Mouse (Mus musculus): ENCODE results near the gene Ptpn6. TPM values are rescaled to one million over a fixed set of nuclear protein-coding genes. Genes with fewer than 3 reads are reported as not detected.
A peak's percentile ranks its signal among the peaks of the same experiment; 100 is the strongest.

Gene Ptpn6
- polyA plus RNA-seq, 1 experiment = 0.20 TPM

- TF ChIP-seq TAL1 (IDR thresholded peaks at IDR 0.05; ENCODE audit: low read length) (no peak), GATA1 (IDR thresholded peaks at IDR 0.05; ENCODE audit: low read length) (no peak)
- Histone ChIP-seq H3K9me3 (ENCODE audit: control insufficient read depth, low read length) (no peaks in the 10 kb centered on the region), H3K27me3 (ENCODE audit: control insufficient read depth) (no peaks in the 10 kb centered on the region), H3K36me3 (ENCODE audit: control insufficient read depth) (peaks cover 73% of the 10 kb centered on the region), H3K4me3 (replicated peaks) (peak within 1 kb of the TSS; percentile 79), H3K4me1 (ENCODE audit: control insufficient read depth) (peaks cover 62% of the 10 kb centered on the region)
Observed at GRCm38 (mm10) chr6:124711824-124712782, 26.4 kb downstream of the Ptpn6 start, which contains the start of the genes Emg1 and Phb2. Gene Emg1 (minus strand): TSS chr6:124712178. Gene Phb2 (plus strand): TSS chr6:124712336.

GRCm38 (mm10) chr6:124708289-124708889 lies 30.1 kb downstream of the Ptpn6 start:
- peaks cover 73% of the 10 kb centered on the region for H3K36me3 ChIP-seq (ENCODE audit: control insufficient read depth)
- H3K4me3 ChIP-seq (replicated peaks) = no peak overlapping the region
- H3K4me1 ChIP-seq (ENCODE audit: control insufficient read depth) = peaks cover 45% of the 10 kb centered on the region
- H3K27me3 ChIP-seq (ENCODE audit: control insufficient read depth) = no peaks in the 10 kb centered on the region
- TF ChIP-seq TAL1 (IDR thresholded peaks at IDR 0.05; ENCODE audit: low read length) (no peak), GATA1 (IDR thresholded peaks at IDR 0.05; ENCODE audit: low read length) (no peak)
- no peaks in the 10 kb centered on the region for H3K9me3 ChIP-seq (ENCODE audit: control insufficient read depth, low read length)

DNA sequence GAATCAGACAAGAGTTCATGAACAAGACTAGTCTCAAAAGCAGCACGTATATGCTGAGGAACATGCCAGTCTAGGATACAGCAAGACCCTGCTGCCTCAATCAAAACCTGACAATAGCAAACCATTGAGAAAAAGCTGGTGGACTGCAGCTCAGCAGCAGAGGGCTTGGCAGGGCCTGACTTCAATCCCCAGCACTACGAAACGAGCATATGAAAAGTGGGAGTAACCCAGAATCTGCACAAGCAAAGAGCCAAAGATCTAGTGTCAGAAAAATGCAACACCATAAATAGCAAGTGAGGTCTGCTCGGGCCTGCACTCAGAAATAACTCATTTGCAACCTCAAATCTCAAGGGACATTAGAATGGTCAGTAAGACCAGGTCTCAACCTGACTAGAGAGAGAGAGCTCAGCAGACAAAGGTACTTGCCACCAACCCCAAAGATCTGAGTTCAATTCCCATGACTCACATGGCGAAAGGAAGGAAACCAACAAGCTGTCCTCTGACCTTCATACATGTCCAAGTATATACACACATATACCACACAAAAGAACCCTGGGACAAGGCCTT lies 32.4 kb downstream of the Ptpn6 start:
- peaks cover 30% of the 10 kb centered on the region for H3K4me1 ChIP-seq (ENCODE audit: control insufficient read depth)
- TF ChIP-seq GATA1 (IDR thresholded peaks at IDR 0.05; ENCODE audit: low read length) = no peak
- no peak for TF ChIP-seq TAL1 (IDR thresholded peaks at IDR 0.05; ENCODE audit: low read length)

DNA sequence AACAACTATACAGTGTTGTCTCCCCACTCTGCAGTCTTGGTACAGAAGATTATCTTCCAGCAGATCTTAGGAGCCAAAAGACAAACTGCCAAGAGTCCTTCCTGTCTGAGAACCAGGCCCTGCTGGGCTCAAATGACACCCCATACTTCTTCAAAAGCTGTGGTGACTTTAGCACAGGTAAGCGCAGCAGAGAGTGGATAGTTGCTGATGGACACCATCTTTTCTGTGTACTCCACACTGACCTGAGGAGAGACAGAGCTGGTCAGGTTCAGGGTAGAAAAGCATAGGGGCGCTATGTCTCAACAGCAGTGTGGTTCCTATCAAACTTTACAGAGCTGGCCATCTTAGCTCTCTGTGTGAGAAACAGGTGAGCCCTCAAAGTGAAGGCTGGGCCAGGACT lies 34.1 kb downstream of the Ptpn6 start:
- H3K4me1 ChIP-seq (ENCODE audit: control insufficient read depth) = peaks cover 14% of the 10 kb centered on the region

More for the DNA sequence above, 32.4 kb downstream of the Ptpn6 start:
- Histone ChIP-seq H3K36me3 (ENCODE audit: control insufficient read depth) (peaks cover 94% of the 10 kb centered on the region), H3K9me3 (ENCODE audit: control insufficient read depth, low read length) (no peaks in the 10 kb centered on the region), H3K27me3 (ENCODE audit: control insufficient read depth) (no peaks in the 10 kb centered on the region), H3K4me3 (replicated peaks) (no peak overlapping the region)

GRCm38 (mm10) chr6:124703789-124704188 lies 34.7 kb downstream of the Ptpn6 start:
- TF ChIP-seq GATA1 (IDR thresholded peaks at IDR 0.05; ENCODE audit: low read length) = no peak
- no peak for TF ChIP-seq TAL1 (IDR thresholded peaks at IDR 0.05; ENCODE audit: low read length)
- H3K4me1 ChIP-seq (ENCODE audit: control insufficient read depth) = peaks cover 8% of the 10 kb centered on the region
- no peaks in the 10 kb centered on the region for H3K27me3 ChIP-seq (ENCODE audit: control insufficient read depth)
- peaks cover 100% of the 10 kb centered on the region for H3K36me3 ChIP-seq (ENCODE audit: control insufficient read depth)
- H3K4me3 ChIP-seq (replicated peaks) = no peak overlapping the region
- H3K9me3 ChIP-seq (ENCODE audit: control insufficient read depth, low read length) = no peaks in the 10 kb centered on the region

More for the DNA sequence above, 34.1 kb downstream of the Ptpn6 start:
- Histone ChIP-seq H3K36me3 (ENCODE audit: control insufficient read depth) (peaks cover 100% of the 10 kb centered on the region), H3K9me3 (ENCODE audit: control insufficient read depth, low read length) (no peaks in the 10 kb centered on the region), H3K27me3 (ENCODE audit: control insufficient read depth) (no peaks in the 10 kb centered on the region), H3K4me3 (replicated peaks) (no peak overlapping the region)
- TF ChIP-seq TAL1 (IDR thresholded peaks at IDR 0.05; ENCODE audit: low read length) = no peak
- no peak for TF ChIP-seq GATA1 (IDR thresholded peaks at IDR 0.05; ENCODE audit: low read length)

GRCm38 (mm10) chr6:124702784-124703103 lies 35.8 kb downstream of the Ptpn6 start:
- H3K36me3 ChIP-seq (ENCODE audit: control insufficient read depth) = peaks cover 100% of the 10 kb centered on the region
- no peaks in the 10 kb centered on the region for H3K27me3 ChIP-seq (ENCODE audit: control insufficient read depth)
- H3K4me3 ChIP-seq (replicated peaks) = no peak overlapping the region
- H3K9me3 ChIP-seq (ENCODE audit: control insufficient read depth, low read length) = no peaks in the 10 kb centered on the region
- TF ChIP-seq TAL1 (IDR thresholded peaks at IDR 0.05; ENCODE audit: low read length) (no peak), GATA1 (IDR thresholded peaks at IDR 0.05; ENCODE audit: low read length) (no peak)
- peaks cover 3% of the 10 kb centered on the region for H3K4me1 ChIP-seq (ENCODE audit: control insufficient read depth)

DNA sequence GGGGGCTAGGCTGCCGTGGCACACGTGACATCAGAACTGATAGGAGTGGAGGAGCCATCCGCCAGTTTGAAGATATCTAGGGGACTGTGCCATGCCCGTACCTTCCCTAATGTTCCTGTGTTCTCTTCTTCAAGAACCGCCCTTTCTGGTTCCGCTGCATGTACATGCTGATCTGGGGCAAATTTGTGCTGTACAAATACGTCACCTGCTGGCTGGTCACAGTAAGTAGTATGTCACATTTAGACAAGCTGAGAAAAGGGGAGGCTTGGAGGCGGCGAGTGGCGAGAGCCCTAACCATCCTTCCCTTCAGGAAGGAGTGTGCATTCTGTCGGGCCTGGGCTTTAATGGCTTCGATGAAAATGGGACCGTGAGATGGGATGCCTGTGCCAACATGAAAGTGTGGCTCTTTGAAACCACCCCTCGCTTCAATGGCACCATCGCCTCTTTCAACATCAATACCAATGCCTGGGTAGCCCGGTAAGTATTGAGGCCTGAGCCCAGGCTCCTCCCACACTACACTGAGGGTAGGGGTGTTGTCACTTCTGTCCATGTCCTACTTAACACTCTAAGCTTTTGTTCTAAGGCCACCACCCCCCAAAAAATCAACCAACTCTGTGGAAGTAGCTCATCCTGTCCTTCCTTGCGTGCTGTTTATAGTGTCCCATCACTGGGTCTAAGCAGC lies 36.3 kb downstream of the Ptpn6 start:
- H3K27me3 ChIP-seq (ENCODE audit: control insufficient read depth) = no peaks in the 10 kb centered on the region
- H3K36me3 ChIP-seq (ENCODE audit: control insufficient read depth) = peaks cover 100% of the 10 kb centered on the region
- H3K4me1 ChIP-seq (ENCODE audit: control insufficient read depth) = peaks cover 3% of the 10 kb centered on the region
- TF ChIP-seq GATA1 (IDR thresholded peaks at IDR 0.05; ENCODE audit: low read length) (no peak), TAL1 (IDR thresholded peaks at IDR 0.05; ENCODE audit: low read length) (no peak)
- H3K9me3 ChIP-seq (ENCODE audit: control insufficient read depth, low read length) = no peaks in the 10 kb centered on the region
- H3K4me3 ChIP-seq (replicated peaks) = no peak overlapping the region

GRCm38 (mm10) chr6:124701338-124701737 lies 37.2 kb downstream of the Ptpn6 start:
- TF ChIP-seq TAL1 (IDR thresholded peaks at IDR 0.05; ENCODE audit: low read length) = no peak
- TF ChIP-seq GATA1 (IDR thresholded peaks at IDR 0.05; ENCODE audit: low read length) = no peak
- H3K4me3 ChIP-seq (replicated peaks) = no peak overlapping the region
- peaks cover 100% of the 10 kb centered on the region for H3K36me3 ChIP-seq (ENCODE audit: control insufficient read depth)
- H3K9me3 ChIP-seq (ENCODE audit: control insufficient read depth, low read length) = no peaks in the 10 kb centered on the region
- peaks cover 3% of the 10 kb centered on the region for H3K4me1 ChIP-seq (ENCODE audit: control insufficient read depth)
- H3K27me3 ChIP-seq (ENCODE audit: control insufficient read depth) = no peaks in the 10 kb centered on the region

All from erythroblast, embryonic 14.5 days (primary cell).